Comparison of ENCODE assay signal across 12 mouse cellular contexts in the genomic region with DNA sequence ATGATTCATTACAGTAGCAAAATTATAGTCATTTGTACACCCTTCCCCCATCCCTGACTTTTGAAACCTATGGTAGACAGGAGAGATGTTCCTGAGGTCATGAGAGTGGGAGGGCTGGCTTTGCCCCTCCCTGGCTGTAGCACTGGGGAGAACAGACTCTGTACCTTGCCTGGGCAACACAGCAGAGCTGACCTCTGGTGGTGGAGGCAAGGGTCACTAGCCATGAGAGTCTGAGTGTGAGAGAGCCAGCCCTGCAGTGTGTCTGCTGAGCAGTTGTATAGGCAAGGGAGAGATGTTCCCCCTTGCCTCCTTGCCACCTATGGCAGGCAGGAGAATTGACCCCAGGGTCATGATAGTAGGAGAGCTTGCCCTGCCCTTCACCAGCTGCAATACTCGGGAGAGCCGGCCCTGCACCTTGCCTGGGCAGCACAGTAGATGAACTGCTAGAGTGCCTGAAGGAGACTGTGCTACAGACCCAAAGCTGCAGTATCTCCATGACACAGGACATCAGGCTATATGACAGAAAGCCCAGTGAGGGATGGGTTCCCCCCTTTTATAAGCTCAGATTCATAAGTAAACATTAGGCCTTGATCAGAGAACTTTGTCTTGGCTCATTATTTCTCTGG. TPM values are rescaled to one million over a fixed set of nuclear protein-coding genes. Genes with fewer than 3 reads are reported as not detected.
DNase-seq lines count a peak whose midpoint lies in the region; ATAC-seq and TF ChIP-seq lines count a peak whose summit lies in the region.
"Had no signal": no experiment of that assay in that cellular context is flagged by ENCODE, and none has a peak within 500 bp of the region (broad histone marks: within the 10 kb centered on the region; RNA-seq: fewer than 3 reads in every experiment).

No protein-coding gene starts in this region.

- H3K27me3 ChIP-seq in heart, embryonic 15.5 days, result no peaks in the 10 kb centered on the region
- no peaks in the 10 kb centered on the region for H3K27me3 ChIP-seq in heart, adult 2 months (ENCODE audit: control insufficient read depth, insufficient read depth, low read length)
- H3K27me3 ChIP-seq in kidney, embryonic 16.5 days (ENCODE audit: insufficient read depth, low read length), result no peaks in the 10 kb centered on the region
- no peaks in the 10 kb centered on the region for H3K27me3 ChIP-seq in liver, embryonic 16.5 days (ENCODE audit: control insufficient read depth, insufficient read depth, low read depth, low read length)
- no peaks in the 10 kb centered on the region for H3K27me3 ChIP-seq in midbrain, embryonic 13.5 days

- peak overlapping the region; percentile 42 for H3K27ac ChIP-seq in heart, embryonic 15.5 days
- no peak overlapping the region for H3K27ac ChIP-seq in heart, adult 2 months
- H3K27ac ChIP-seq in ES-E14 (ENCODE audit: insufficient read depth, low read depth, low read length, poor library complexity, severe bottlenecking), result peak overlapping the region; percentile 31; the same call in 1 of the 2 replicates
- no peak overlapping the region for H3K27ac ChIP-seq in kidney, embryonic 16.5 days (ENCODE audit: low read length)
- peak overlapping the region; percentile 50; the same call in 1 of the 2 replicates for H3K27ac ChIP-seq in liver, embryonic 16.5 days (ENCODE audit: low read length)
- no peak overlapping the region for H3K27ac ChIP-seq in midbrain, embryonic 13.5 days
- H3K27ac ChIP-seq: macrophage had no signal

- TF ChIP-seq POLR2A in heart, adult 2 months (IDR thresholded peaks at IDR 0.05; ENCODE audit: insufficient read depth, low read depth, low read length), result no peak

- in situ Hi-C loops in ES-E14 (cut with MboI; ENCODE audit: low sequenced_read_pairs in 2 of 2, unreplicated experiment in 2 of 2), result no loop called here

- no peak overlapping the region for H3K4me3 ChIP-seq in heart, embryonic 15.5 days
- no peak overlapping the region for H3K4me3 ChIP-seq in heart, adult 2 months
- H3K4me3 ChIP-seq in ES-E14 (ENCODE audit: insufficient read depth in 1 of 2, low read depth in 1 of 2, low read length in 2 of 2, poor library complexity in 1 of 2, severe bottlenecking in 1 of 2), result no peak overlapping the region
- H3K4me3 ChIP-seq in kidney, embryonic 16.5 days (ENCODE audit: low read length), result no peak overlapping the region
- no peak overlapping the region for H3K4me3 ChIP-seq in liver, embryonic 16.5 days (ENCODE audit: low read depth, low read length)
- H3K4me3 ChIP-seq in midbrain, embryonic 13.5 days (replicated peaks), result no peak overlapping the region

- H3K4me1 ChIP-seq in heart, embryonic 15.5 days (replicated peaks), result peaks cover 16% of the 10 kb centered on the region
- H3K4me1 ChIP-seq in heart, adult 2 months (ENCODE audit: control insufficient read depth, insufficient read depth, low read length), result no peaks in the 10 kb centered on the region
- no peaks in the 10 kb centered on the region for H3K4me1 ChIP-seq in ES-E14 (ENCODE audit: control insufficient read depth in 2 of 2, insufficient read depth in 2 of 2, low read length in 2 of 2, poor library complexity in 1 of 2)
- no peaks in the 10 kb centered on the region for H3K4me1 ChIP-seq in kidney, embryonic 16.5 days (ENCODE audit: insufficient read depth, low read length)
- no peaks in the 10 kb centered on the region for H3K4me1 ChIP-seq in liver, embryonic 16.5 days (ENCODE audit: control insufficient read depth, low read depth, low read length)
- no peaks in the 10 kb centered on the region for H3K4me1 ChIP-seq in midbrain, embryonic 13.5 days (replicated peaks)

- 0 out of 2 replicates have a peak overlapping the region, but pooled peaks have one; percentile 15 for H3K4me2 ChIP-seq in heart, embryonic 15.5 days
- H3K4me2 ChIP-seq in kidney, embryonic 16.5 days (replicated peaks; ENCODE audit: low read depth, low read length), result no peak overlapping the region
- no peak overlapping the region for H3K4me2 ChIP-seq in liver, embryonic 16.5 days (ENCODE audit: low read depth, low read length)
- no peak overlapping the region for H3K4me2 ChIP-seq in midbrain, embryonic 13.5 days (replicated peaks)

- no peak for DNase-seq in heart, adult 2 months
- no peak for DNase-seq in ES-E14 (ENCODE audit: low read depth, low spot score)
- DNase-seq in left cerebral cortex, postnatal 14 days (ENCODE audit: low spot score in 2 of 2), result no peak
- DNase-seq in cerebellum, adult 18-20 months, result no peak
- DNase-seq: adrenal gland, postnatal 25 days; cerebellum, adult 2 months had no signal

- H3K36me3 ChIP-seq in heart, embryonic 15.5 days, result no peaks in the 10 kb centered on the region
- no peaks in the 10 kb centered on the region for H3K36me3 ChIP-seq in heart, adult 2 months (ENCODE audit: control insufficient read depth, insufficient read depth, low read length)
- H3K36me3 ChIP-seq in ES-E14 (ENCODE audit: control insufficient read depth, insufficient read depth, low read length, poor library complexity, severe bottlenecking), result no peaks in the 10 kb centered on the region
- H3K36me3 ChIP-seq in kidney, embryonic 16.5 days (ENCODE audit: insufficient read depth, low read length), result no peaks in the 10 kb centered on the region
- H3K36me3 ChIP-seq in liver, embryonic 16.5 days (ENCODE audit: control insufficient read depth, insufficient read depth), result no peaks in the 10 kb centered on the region
- H3K36me3 ChIP-seq in midbrain, embryonic 13.5 days, result no peaks in the 10 kb centered on the region

- no peak overlapping the region for H3K9ac ChIP-seq in heart, embryonic 15.5 days
- H3K9ac ChIP-seq in heart, adult 2 months (ENCODE audit: low read depth, low read length), result no peak overlapping the region
- H3K9ac ChIP-seq in ES-E14 (ENCODE audit: insufficient read depth, low read depth, low read length, poor library complexity, severe bottlenecking), result no peak overlapping the region
- no peak overlapping the region for H3K9ac ChIP-seq in kidney, embryonic 16.5 days (replicated peaks; ENCODE audit: low read length)
- no peak overlapping the region for H3K9ac ChIP-seq in liver, embryonic 16.5 days (ENCODE audit: low read depth, low read length)
- no peak overlapping the region for H3K9ac ChIP-seq in midbrain, embryonic 13.5 days (replicated peaks)

- TF ChIP-seq CTCF in heart, adult 2 months (IDR thresholded peaks at IDR 0.05), result no peak

- intact Hi-C loops in heart, adult 2 months (cut with DNase I), result no loop called here
- intact Hi-C loops in left cerebral cortex, postnatal 14 days (cut with DNase I), result no loop called here

- ATAC-seq in heart, embryonic 15.5 days (replicated peaks; ENCODE audit: insufficient number of reproducible peaks, insufficient read depth, low FRiP score, low read depth), result 0 out of 2 replicates have a peak, but pooled peaks have one; percentile 31
- ATAC-seq in kidney, embryonic 16.5 days (ENCODE audit: low FRiP score, low TSS enrichment), result peak; percentile 67; the same call in 1 of the 2 replicates
- ATAC-seq in liver, embryonic 16.5 days (ENCODE audit: low read depth), result peak; percentile 99
- no peak for ATAC-seq in midbrain, embryonic 13.5 days
- ATAC-seq: forebrain, embryonic 16.5 days had no signal

- no peak for TF ChIP-seq EP300 in heart, adult 2 months (IDR thresholded peaks at IDR 0.05; ENCODE audit: insufficient read depth, low read depth, low read length)

- WGBS in heart, embryonic 15.5 days, result 55% methylated on average over 2 of the region's 2 CpGs
- 78% methylated on average over 2 of the region's 2 CpGs for WGBS in heart, adult 2 months
- WGBS in kidney, embryonic 16.5 days, result 90% methylated on average over 2 of the region's 2 CpGs
- WGBS in liver, embryonic 16.5 days (ENCODE audit: insufficient replicate concordance), result 58% methylated on average over 2 of the region's 2 CpGs
- 91% methylated on average over 2 of the region's 2 CpGs for WGBS in midbrain, embryonic 13.5 days

- H3K79me2 ChIP-seq in heart, adult 2 months (replicated peaks; ENCODE audit: control insufficient read depth, insufficient read depth, low read length), result no peaks in the 10 kb centered on the region

- no peaks in the 10 kb centered on the region for H3K9me3 ChIP-seq in heart, embryonic 15.5 days (replicated peaks)
- no peaks in the 10 kb centered on the region for H3K9me3 ChIP-seq in ES-E14 (ENCODE audit: control insufficient read depth, insufficient read depth, low read depth, low read length)
- H3K9me3 ChIP-seq in kidney, embryonic 16.5 days (ENCODE audit: low read length), result no peaks in the 10 kb centered on the region
- no peaks in the 10 kb centered on the region for H3K9me3 ChIP-seq in liver, embryonic 16.5 days (replicated peaks; ENCODE audit: control insufficient read depth, low read length)
- no peaks in the 10 kb centered on the region for H3K9me3 ChIP-seq in midbrain, embryonic 13.5 days

TF ChIP-seq in ES-E14, 5 proteins besides CTCF, POLR2A, EP300 and RAD21:
- no peak for TF ChIP-seq CHD2 (IDR thresholded peaks at IDR 0.05; ENCODE audit: low read depth, low read length)
- TF ChIP-seq MAFK (IDR thresholded peaks at IDR 0.05; ENCODE audit: insufficient read depth, low read depth, low read length), result no peak
- no peak for TF ChIP-seq HCFC1 (IDR thresholded peaks at IDR 0.05; ENCODE audit: borderline replicate concordance, insufficient read depth, low read length)

RNA-seq across cellular contexts. Expression of gene Thnsl1, which starts 40.1 kb away (rescaled TPM):
- 6.1 and 6.3 TPM in 2 replicates for polyA plus RNA-seq in heart, embryonic 15.5 days (2015; fragmentation: Nextera tagmentation; extraction: Ambion mirVana)
- total RNA-seq in heart, adult 2 months (2021), result 1 to 10 TPM; 6.8 to 7.7 TPM
- 4.4 and 5.8 TPM in 2 replicates for polyA plus RNA-seq in heart, adult 2 months (2012; rRNA removed)
- total RNA-seq in ES-E14 (2012; rRNA removed), result 7.3 and 9.4 TPM in 2 replicates
- 7.6 and 7.9 TPM in 2 replicates for polyA plus RNA-seq in kidney, embryonic 16.5 days (2015; fragmentation: Nextera tagmentation; extraction: Ambion mirVana)
- polyA plus RNA-seq in liver, embryonic 16.5 days (2015; fragmentation: Nextera tagmentation; extraction: Ambion mirVana), result 1.4 and 1.6 TPM in 2 replicates
- 10 to 100 TPM; 19.2 to 20.2 TPM for total RNA-seq in left cerebral cortex, postnatal 14 days (2021)
- polyA plus RNA-seq in midbrain, embryonic 13.5 days (2015; fragmentation: Nextera tagmentation; extraction: Ambion mirVana), result 22.2 and 24.1 TPM in 2 replicates

RNA-seq across cellular contexts. Expression of gene Enkur, which starts 40.4 kb away (rescaled TPM):
- 1.2 and 2.6 TPM in 2 replicates for polyA plus RNA-seq in heart, embryonic 15.5 days (2015; fragmentation: Nextera tagmentation; extraction: Ambion mirVana)
- total RNA-seq in heart, adult 2 months (2021), result 1 to 10 TPM; 1.1 to 1.5 TPM
- polyA plus RNA-seq in heart, adult 2 months (2012; rRNA removed), result 0.23 and 0.38 TPM in 2 replicates
- 0.31 TPM in 1 of 2 replicates, not detected in the other for total RNA-seq in ES-E14 (2012; rRNA removed)
- polyA plus RNA-seq in kidney, embryonic 16.5 days (2015; fragmentation: Nextera tagmentation; extraction: Ambion mirVana), result 0.29 TPM in 1 of 2 replicates, not detected in the other
- polyA plus RNA-seq in liver, embryonic 16.5 days (2015; fragmentation: Nextera tagmentation; extraction: Ambion mirVana), result not detected in 2 replicates
- total RNA-seq in left cerebral cortex, postnatal 14 days (2021), result 1 to 10 TPM; 2.9 to 4.6 TPM
- 2.6 and 3.9 TPM in 2 replicates for polyA plus RNA-seq in midbrain, embryonic 13.5 days (2015; fragmentation: Nextera tagmentation; extraction: Ambion mirVana)
- polyA plus RNA-seq: macrophage had no signal

Comparison
In these comparisons a context has a peak if more than half of its experiments do, and no peak if none do; other contexts are left out.
1. H3K27ac ChIP-seq: peak in heart, embryonic 15.5 days (single experiment), ES-E14 (single experiment) and liver, embryonic 16.5 days (single experiment); none in heart, adult 2 months (single experiment), kidney, embryonic 16.5 days (single experiment) and midbrain, embryonic 13.5 days (single experiment).